Mouse (Mus musculus) forebrain, embryonic 13.5 days (tissue): ENCODE data around the gene Fut1. TPM values are rescaled to one million over a fixed set of nuclear protein-coding genes. Genes with fewer than 3 reads are reported as not detected.
A peak's percentile ranks its signal among the peaks of the same experiment; 100 is the strongest.

Experiments
- ATAC-seq: fragments of 200-750 bp; cut with Nextera tagmentation; 2 replicates; pipeline ENCODE4 v1.8.0; 2017
- H3K27ac ChIP-seq: fragments of 300-500 bp; sonication (generic); 2 replicates; pipeline ENCODE4 v1.5.1; 2015; ENCODE audit warnings: inconsistent platforms, mild to moderate bottlenecking, moderate library complexity
- H3K27me3 ChIP-seq: fragments of 300-500 bp; sonication (generic); 2 replicates; pipeline ENCODE4 v1.6.1; 2015; ENCODE audit warnings: mild to moderate bottlenecking, inconsistent platforms
- H3K36me3 ChIP-seq: fragments of 300-500 bp; sonication (generic); 2 replicates; pipeline ENCODE4 v1.6.1; 2015; ENCODE audit warnings: mild to moderate bottlenecking, inconsistent platforms; ENCODE audit not compliant: poor library complexity, severe bottlenecking
- H3K4me1 ChIP-seq: fragments of 300-500 bp; sonication (generic); 2 replicates; pipeline ENCODE4 v1.6.1; 2015; ENCODE audit warnings: inconsistent platforms
- H3K4me2 ChIP-seq: fragments of 300-500 bp; sonication (generic); 2 replicates; pipeline ENCODE4 v1.6.1; 2015; ENCODE audit warnings: inconsistent platforms, mild to moderate bottlenecking, moderate library complexity
- H3K4me3 ChIP-seq: fragments of 300-500 bp; sonication (generic); 2 replicates; pipeline ENCODE4 v1.5.1; 2015; ENCODE audit warnings: mild to moderate bottlenecking, inconsistent platforms
- H3K9ac ChIP-seq: fragments of 300-500 bp; sonication (generic); 2 replicates; pipeline ENCODE4 v1.6.1; 2015; ENCODE audit warnings: mild to moderate bottlenecking, inconsistent platforms
- H3K9me3 ChIP-seq: fragments of 300-500 bp; sonication (generic); replicated peaks from 2 replicates; pipeline ENCODE4 v1.6.1; 2016; ENCODE audit warnings: inconsistent platforms
- WGBS: fragments of 180-500 bp; shearing (Covaris S2); methylation state at CpG from one replicate; pipeline ENCODE4 v1.1.7; 2015; 5-methylcytosine and 5-hydroxymethylcytosine counted together
- polyA plus RNA-seq: library from polyadenylated mRNA; unstranded; fragments of >200 nt; fragmentation: Nextera tagmentation; extraction: Ambion mirVana; gene quantifications from 2 replicates; pipeline ENCODE4 v1.2.1, GENCODE M21; 2015

Gene Fut1
- polyA plus RNA-seq, 1 experiment from 2014 or later: not detected

- Histone ChIP-seq H3K4me2 (no peak overlapping the region), H3K27ac (no peak overlapping the region), H3K27me3 (peaks cover 49% of the 10 kb centered on the region), H3K36me3 (no peaks in the 10 kb centered on the region), H3K4me3 (no peak overlapping the region), H3K4me1 (peaks cover 5% of the 10 kb centered on the region), H3K9ac (no peak overlapping the region), H3K9me3 (no peaks in the 10 kb centered on the region)
- 29% methylated on average over 6 of the region's 6 CpGs for WGBS
- ATAC-seq: no peak
These were observed 812 bp upstream of the Fut1 start for GRCm38 (mm10) chr7:45616277-45616676.

GRCm38 (mm10) chr7:45618316-45618715 lies 1.2 kb downstream of the Fut1 start:
- no peak for ATAC-seq
- no peaks in the 10 kb centered on the region for H3K9me3 ChIP-seq
- H3K27ac ChIP-seq: no peak overlapping the region
- 82% methylated on average over 5 of the region's 5 CpGs for WGBS
- H3K9ac ChIP-seq: no peak overlapping the region
- H3K4me1 ChIP-seq: peaks cover 5% of the 10 kb centered on the region
- H3K4me3 ChIP-seq: no peak overlapping the region
- peaks cover 49% of the 10 kb centered on the region for H3K27me3 ChIP-seq
- no peak overlapping the region for H3K4me2 ChIP-seq
- H3K36me3 ChIP-seq: no peaks in the 10 kb centered on the region

GRCm38 (mm10) chr7:45619592-45619991 lies 2.5 kb downstream of the Fut1 start:
- ATAC-seq: no peak

GRCm38 (mm10) chr7:45621443-45621842 lies 4.4 kb downstream of the Fut1 start, which contains the start of gene Izumo1:
Gene Izumo1, plus strand, starts transcription at chr7:45621811.
- Histone ChIP-seq H3K36me3 (no peaks in the 10 kb centered on the region), H3K4me3 (no peak within 1 kb of the TSS), H3K4me1 (peaks cover 5% of the 10 kb centered on the region), H3K9ac (no peak within 1 kb of the TSS), H3K4me2 (no peak within 1 kb of the TSS), H3K9me3 (no peaks in the 10 kb centered on the region), H3K27me3 (peaks cover 42% of the 10 kb centered on the region), H3K27ac (no peak within 1 kb of the TSS)
- 38% methylated on average over 9 of the region's 9 CpGs for WGBS
- ATAC-seq: no peak

More at GRCm38 (mm10) chr7:45619592-45619991, 2.5 kb downstream of the Fut1 start:
- no peaks in the 10 kb centered on the region for H3K36me3 ChIP-seq
- H3K4me3 ChIP-seq: no peak overlapping the region
- no peaks in the 10 kb centered on the region for H3K9me3 ChIP-seq
- no peak overlapping the region for H3K27ac ChIP-seq
- no peak overlapping the region for H3K9ac ChIP-seq
- H3K4me1 ChIP-seq: peaks cover 5% of the 10 kb centered on the region
- peaks cover 50% of the 10 kb centered on the region for H3K27me3 ChIP-seq
- H3K4me2 ChIP-seq: no peak overlapping the region
- WGBS: 90% methylated on average over 5 of the region's 5 CpGs

GRCm38 (mm10) chr7:45623507-45623906 lies 6.4 kb downstream of the Fut1 start:
- H3K4me3 ChIP-seq: no peak overlapping the region
- no peak overlapping the region for H3K27ac ChIP-seq
- H3K36me3 ChIP-seq: no peaks in the 10 kb centered on the region
- no peak overlapping the region for H3K4me2 ChIP-seq
- H3K27me3 ChIP-seq: peaks cover 32% of the 10 kb centered on the region
- H3K4me1 ChIP-seq: peaks cover 7% of the 10 kb centered on the region; the same call in 1 of the 2 replicates
- 92% methylated on average over 11 of the region's 11 CpGs for WGBS
- H3K9ac ChIP-seq: no peak overlapping the region
- H3K9me3 ChIP-seq: no peaks in the 10 kb centered on the region
- ATAC-seq: no peak

GRCm38 (mm10) chr7:45624718-45625117 lies 7.6 kb downstream of the Fut1 start:
- no peak overlapping the region for H3K4me3 ChIP-seq
- H3K9ac ChIP-seq: no peak overlapping the region
- H3K9me3 ChIP-seq: no peaks in the 10 kb centered on the region
- H3K27me3 ChIP-seq: peaks cover 22% of the 10 kb centered on the region
- no peak for ATAC-seq
- WGBS: 87% methylated on average over 3 of the region's 3 CpGs
- H3K36me3 ChIP-seq: no peaks in the 10 kb centered on the region
- peaks cover 7% of the 10 kb centered on the region; the same call in 1 of the 2 replicates for H3K4me1 ChIP-seq
- no peak overlapping the region for H3K4me2 ChIP-seq
- H3K27ac ChIP-seq: no peak overlapping the region

- H3K4me1 ChIP-seq: peaks cover 7% of the 10 kb centered on the region; the same call in 1 of the 2 replicates
- peaks cover 19% of the 10 kb centered on the region for H3K27me3 ChIP-seq
- 88% methylated on average over 8 of the region's 8 CpGs for WGBS
- ATAC-seq: no peak
- H3K4me2 ChIP-seq: no peak overlapping the region
- H3K9ac ChIP-seq: no peak overlapping the region
- H3K27ac ChIP-seq: no peak overlapping the region
- no peak overlapping the region for H3K4me3 ChIP-seq
- no peaks in the 10 kb centered on the region for H3K36me3 ChIP-seq
- no peaks in the 10 kb centered on the region for H3K9me3 ChIP-seq
These were observed 8.4 kb downstream of the Fut1 start for GRCm38 (mm10) chr7:45625481-45625880.

- H3K36me3 ChIP-seq: no peaks in the 10 kb centered on the region
- WGBS: 90% methylated on average over 7 of the region's 7 CpGs
- H3K4me3 ChIP-seq: no peak overlapping the region
- H3K4me1 ChIP-seq: peaks cover 7% of the 10 kb centered on the region; the same call in 1 of the 2 replicates
- no peaks in the 10 kb centered on the region for H3K9me3 ChIP-seq
- no peak for ATAC-seq
- H3K27me3 ChIP-seq: peaks cover 23% of the 10 kb centered on the region
- H3K27ac ChIP-seq: no peak overlapping the region
- H3K4me2 ChIP-seq: no peak overlapping the region
- H3K9ac ChIP-seq: no peak overlapping the region
These were observed 9.5 kb downstream of the Fut1 start for GRCm38 (mm10) chr7:45626571-45627076.

- Histone ChIP-seq H3K9me3 (no peaks in the 10 kb centered on the region), H3K4me3 (peak within 1 kb of the TSS; percentile 55), H3K27me3 (peaks cover 26% of the 10 kb centered on the region), H3K27ac (peak within 1 kb of the TSS; percentile 84), H3K9ac (peak within 1 kb of the TSS; percentile 78), H3K4me1 (peaks cover 8% of the 10 kb centered on the region), H3K36me3 (no peaks in the 10 kb centered on the region), H3K4me2 (peak within 1 kb of the TSS; percentile 88)
- no peak for ATAC-seq
- 87% methylated on average over 9 of the region's 9 CpGs for WGBS
These were observed 10.2 kb downstream of the Fut1 start, which contains the start of gene Rasip1 for GRCm38 (mm10) chr7:45627261-45627660. Gene Rasip1, plus strand, starts transcription at chr7:45627488.

GRCm38 (mm10) chr7:45628364-45629294 lies 11.5 kb downstream of the Fut1 start:
- Histone ChIP-seq H3K9ac (peak overlapping the region; percentile 78), H3K27me3 (peaks cover 33% of the 10 kb centered on the region), H3K4me2 (peak overlapping the region; percentile 88), H3K27ac (peak overlapping the region; percentile 84), H3K9me3 (no peaks in the 10 kb centered on the region), H3K4me3 (peak overlapping the region; percentile 55), H3K36me3 (no peaks in the 10 kb centered on the region), H3K4me1 (peaks cover 14% of the 10 kb centered on the region)
- WGBS: 1% methylated on average over 105 of the region's 105 CpGs
- peak; percentile 86 for ATAC-seq

GRCm38 (mm10) chr7:45630064-45630907 lies 13.2 kb downstream of the Fut1 start:
- Histone ChIP-seq H3K4me3 (no peak overlapping the region), H3K4me2 (no peak overlapping the region), H3K27ac (no peak overlapping the region), H3K27me3 (peaks cover 29% of the 10 kb centered on the region), H3K4me1 (peaks cover 14% of the 10 kb centered on the region), H3K9me3 (no peaks in the 10 kb centered on the region), H3K36me3 (no peaks in the 10 kb centered on the region), H3K9ac (no peak overlapping the region)
- ATAC-seq: no peak
- WGBS: 78% methylated on average over 23 of the region's 23 CpGs
